Mouse (Mus musculus) CH12.LX (cell line): ENCODE measurements around the gene Hmx1. TPM values are rescaled to one million over a fixed set of nuclear protein-coding genes. Genes with fewer than 3 reads are reported as not detected.

Experiments used
- DNase-seq: peaks from one replicate; pipeline ENCODE4 v3.0.0-alpha.2; 2013; ENCODE audit errors: extremely low read depth
- H3K27ac ChIP-seq: 2 replicates; pipeline ENCODE4 v1.5.1; 2012; ENCODE audit warnings: low read depth, mild to moderate bottlenecking, control low read depth, moderate library complexity; ENCODE audit not compliant: insufficient read depth
- H3K27me3 ChIP-seq: replicated peaks from 2 replicates; pipeline ENCODE3; 2012; ENCODE audit warnings: inconsistent platforms
- H3K36me3 ChIP-seq, 2 experiments: replicated peaks in 1 of 2; 2 replicates each; pipeline versions ENCODE3 to v1.6.1; 2012; ENCODE audit warnings: inconsistent platforms in 1 of 2, low read length in 1 of 2, mild to moderate bottlenecking in 1 of 2, mixed read lengths in 1 of 2, moderate library complexity in 1 of 2; ENCODE audit not compliant: control insufficient read depth in 1 of 2, insufficient read depth in 1 of 2
- H3K4me1 ChIP-seq, 2 experiments: 2 replicates each; pipeline ENCODE4 v1.6.1; 2012; ENCODE audit warnings: inconsistent platforms in 1 of 2, moderate library complexity in 1 of 2; ENCODE audit not compliant: insufficient read depth in 2 of 2, control insufficient read depth in 1 of 2
- H3K4me2 ChIP-seq: 2 replicates; pipeline ENCODE4 v1.6.1; 2012; ENCODE audit warnings: low read depth, mild to moderate bottlenecking, control low read depth; ENCODE audit not compliant: poor library complexity, insufficient read depth, severe bottlenecking
- H3K4me3 ChIP-seq, 3 experiments: fragments of 150-350 bp in 1 of 3; sonication (generic) in 1 of 3; replicated peaks in 1 of 3; 2 replicates each; pipeline versions ENCODE3 to v1.5.1; 2011 to 2012; ENCODE audit warnings: low read depth in 2 of 3, low read length in 2 of 3, mild to moderate bottlenecking in 2 of 3, moderate library complexity in 2 of 3, control low read depth in 1 of 3, improper control_type of control experiment in 1 of 3, inconsistent platforms in 1 of 3, mixed read lengths in 1 of 3; ENCODE audit not compliant: poor library complexity in 1 of 3
- H3K79me2 ChIP-seq: replicated peaks from 2 replicates; pipeline ENCODE4 v1.6.1; 2012; ENCODE audit warnings: mild to moderate bottlenecking, moderate library complexity; ENCODE audit not compliant: control insufficient read depth, poor library complexity, insufficient read depth, severe bottlenecking; ENCODE audit errors: extremely low read depth
- H3K9ac ChIP-seq: 2 replicates; pipeline ENCODE4 v1.6.1; 2012; ENCODE audit warnings: low read depth, mild to moderate bottlenecking, control low read depth, moderate library complexity; ENCODE audit not compliant: insufficient read depth
- H3K9me3 ChIP-seq: replicated peaks from 2 replicates; pipeline ENCODE3; 2012; ENCODE audit warnings: low read length, inconsistent platforms, mixed read lengths
- CHD1 ChIP-seq: IDR thresholded peaks from 2 replicates; pipeline ENCODE4 v1.6.1; 2012; ENCODE audit warnings: low read depth, low read length, improper control_type of control experiment, inconsistent platforms
- E2F4 ChIP-seq: IDR thresholded peaks from 2 replicates; pipeline ENCODE4 v1.6.1; 2011; ENCODE audit warnings: low read depth, low read length, improper control_type of control experiment; ENCODE audit not compliant: insufficient replicate concordance
- EP300 ChIP-seq: IDR thresholded peaks from 2 replicates; pipeline ENCODE4 v1.6.1; 2011; ENCODE audit warnings: low read length, improper control_type of control experiment
- JUN ChIP-seq: IDR thresholded peaks from 2 replicates; pipeline ENCODE4 v1.6.1; 2011; ENCODE audit warnings: low read depth, mild to moderate bottlenecking, low read length, improper control_type of control experiment, moderate library complexity; ENCODE audit not compliant: insufficient read depth
- KAT2A ChIP-seq: IDR thresholded peaks from 2 replicates; pipeline ENCODE4 v1.6.1; 2012; ENCODE audit warnings: low read length, improper control_type of control experiment, inconsistent platforms; ENCODE audit not compliant: insufficient replicate concordance
- MAX ChIP-seq: IDR thresholded peaks from 2 replicates; pipeline ENCODE4 v1.6.1; 2011; ENCODE audit warnings: low read length, improper control_type of control experiment
- MAZ ChIP-seq: IDR thresholded peaks from 2 replicates; pipeline ENCODE4 v1.6.1; 2012; ENCODE audit warnings: low read depth, mild to moderate bottlenecking, inconsistent platforms, low read length, improper control_type of control experiment, moderate library complexity
- MEF2A ChIP-seq: IDR thresholded peaks from 2 replicates; pipeline ENCODE4 v1.6.1; 2014; ENCODE audit warnings: low read depth, mild to moderate bottlenecking, inconsistent platforms, low read length, improper control_type of control experiment, borderline replicate concordance
- MYC ChIP-seq: IDR thresholded peaks from 2 replicates; pipeline ENCODE4 v1.6.1; 2011; ENCODE audit warnings: low read depth, mild to moderate bottlenecking, improper control_type of control experiment, low read length
- NELFE ChIP-seq: IDR thresholded peaks from 2 replicates; pipeline ENCODE4 v1.6.1; 2011; ENCODE audit warnings: low read depth, low read length, improper control_type of control experiment
- PAX5 ChIP-seq: IDR thresholded peaks from 2 replicates; pipeline ENCODE4 v1.6.1; 2012; ENCODE audit warnings: low read length, inconsistent platforms, mixed read lengths
- POLR2A ChIP-seq: IDR thresholded peaks from 2 replicates; pipeline ENCODE4 v1.6.1; 2011; ENCODE audit warnings: low read depth, mild to moderate bottlenecking, improper control_type of control experiment, low read length
- RAD21 ChIP-seq: IDR thresholded peaks from 2 replicates; pipeline ENCODE4 v1.6.1; 2011; ENCODE audit warnings: low read depth, mild to moderate bottlenecking, low read length, improper control_type of control experiment, moderate library complexity
- RCOR1 ChIP-seq: conservative IDR thresholded peaks from 2 replicates; pipeline ENCODE4 v1.6.1; 2012; ENCODE audit warnings: low read depth, mild to moderate bottlenecking, inconsistent platforms, low read length, improper control_type of control experiment
- SIN3A ChIP-seq: IDR thresholded peaks from 2 replicates; pipeline ENCODE4 v1.6.1; 2012; ENCODE audit warnings: low read length, improper control_type of control experiment, inconsistent platforms
- TCF12 ChIP-seq: IDR thresholded peaks from 2 replicates; pipeline ENCODE4 v1.6.1; 2014; ENCODE audit warnings: low read depth, mild to moderate bottlenecking, inconsistent platforms, low read length, improper control_type of control experiment
- USF1 ChIP-seq: IDR thresholded peaks from 2 replicates; pipeline ENCODE4 v1.6.1; 2014; ENCODE audit warnings: low read depth, mild to moderate bottlenecking, inconsistent platforms, low read length, improper control_type of control experiment
- ZC3H11A ChIP-seq: IDR thresholded peaks from 2 replicates; pipeline ENCODE4 v1.6.1; 2012; ENCODE audit warnings: low read depth, mild to moderate bottlenecking, inconsistent platforms, low read length, improper control_type of control experiment
- ZNF384 ChIP-seq: IDR thresholded peaks from 2 replicates; pipeline ENCODE4 v1.6.1; 2012; ENCODE audit warnings: low read depth, low read length, improper control_type of control experiment, inconsistent platforms
- dilution Hi-C: fragments of 300-500 bp; cut with MboI; formaldehyde crosslinking; loops from 2 replicates; pipeline ENCODE4 v1.14.3; 2020; ENCODE audit warnings: low sequenced_read_pairs; ENCODE audit not compliant: extremely low pct_unique_long_range_greater_than_20kb, extremely low pct_ligation_motif_present
- in situ Hi-C: fragments of 300-500 bp; cut with MboI; formaldehyde crosslinking; loops from 3 replicates; pipeline ENCODE4 v1.14.3; 2019; ENCODE audit warnings: low sequenced_read_pairs, low pct_ligation_motif_present, low pct_unique_long_range_greater_than_20kb, mixed read lengths
- polyA plus RNA-seq: library from polyadenylated mRNA; unstranded; fragments of >175 nt; gene quantifications from 2 replicates; pipeline ENCODE4 v1.2.1, GENCODE M21; 2012; ENCODE audit warnings: low read depth; ENCODE audit not compliant: insufficient read length
- total RNA-seq, 2 experiments: library from RNA; depleted of rRNA; stranded (reverse); fragments of 300-350 nt in 1 of 2; fragments of >200 nt in 1 of 2; gene quantifications; 2 replicates each; pipeline ENCODE4 v1.2.3; 2012 to 2014

Gene Hmx1
- total and polyA plus RNA-seq, 3 experiments, result not detected

DNA sequence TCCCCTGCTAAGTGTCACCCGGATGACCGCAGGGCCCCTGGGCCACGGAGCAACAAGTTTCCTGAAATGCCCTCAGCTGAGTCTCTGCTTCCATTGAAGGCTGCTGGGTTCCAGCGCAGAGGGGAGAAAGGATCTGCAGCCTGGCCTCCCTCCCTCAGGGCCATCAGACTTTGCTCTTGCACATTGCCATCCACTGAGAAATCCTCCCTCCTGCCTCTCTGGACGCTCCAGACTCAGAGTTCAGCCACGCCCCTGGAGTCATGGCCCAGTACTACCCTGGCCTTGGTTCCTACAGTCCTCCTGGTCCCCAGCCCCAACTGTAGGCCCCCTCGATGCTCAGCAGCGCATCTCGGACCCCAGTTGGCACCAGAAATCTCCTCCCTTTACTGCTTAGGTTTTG is 52.5 kb downstream of the Hmx1 start:
- DNase-seq, result no peak
- peaks cover 42% of the 10 kb centered on the region for H3K27me3 ChIP-seq
- in situ Hi-C loops, result loop anchor here (10.0 kb wide), 1 partner anchor 63 kb away; no protein-coding TSS in a partner anchor
- H3K9me3 ChIP-seq, result peaks cover 14% of the 10 kb centered on the region
- no peak overlapping the region for H3K9ac ChIP-seq
- TF ChIP-seq RCOR1 (no peak), MYC (no peak), SIN3A (no peak), MAZ (no peak), CHD1 (no peak), JUN (no peak), MEF2A (no peak), TCF12 (no peak), POLR2A (no peak), KAT2A (no peak), ZNF384 (no peak)
- H3K4me1 ChIP-seq, result no peaks in the 10 kb centered on the region
- no peaks in the 10 kb centered on the region for H3K79me2 ChIP-seq
- H3K4me2 ChIP-seq, result no peak overlapping the region
- no peak overlapping the region for H3K4me3 ChIP-seq
- H3K27ac ChIP-seq, result no peak overlapping the region
- H3K36me3 ChIP-seq, result no peaks in the 10 kb centered on the region
- dilution Hi-C loops, result no loop called here

DNA sequence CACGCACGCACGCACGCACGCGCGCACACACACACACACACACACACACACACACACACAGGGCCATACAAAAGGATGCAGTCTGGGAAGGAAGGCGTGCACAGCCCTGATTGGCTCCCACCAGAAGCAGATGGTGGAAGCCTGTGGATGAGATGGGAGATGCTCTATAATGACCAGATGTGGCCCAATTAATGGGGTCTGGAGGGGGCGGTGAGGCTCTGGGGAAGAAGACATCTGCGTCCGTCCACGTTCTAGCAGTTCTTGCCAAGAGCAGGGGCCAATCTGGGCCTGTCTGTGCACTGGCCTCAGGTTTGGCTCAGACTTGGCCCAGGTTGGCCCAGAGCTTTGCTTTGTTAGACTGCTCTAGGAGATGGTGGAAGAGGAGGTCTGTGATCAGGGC is 55.8 kb downstream of the Hmx1 start:
- H3K36me3 ChIP-seq, result no peaks in the 10 kb centered on the region
- dilution Hi-C loops (no loop called here), in situ Hi-C loops (loop anchor here (10.0 kb wide), 1 partner anchor 60 kb away; no protein-coding TSS in a partner anchor)
- no peak for DNase-seq
- H3K4me2 ChIP-seq, result no peak overlapping the region
- no peak overlapping the region for H3K9ac ChIP-seq
- peaks cover 64% of the 10 kb centered on the region for H3K27me3 ChIP-seq
- TF ChIP-seq MAX (no peak), RAD21 (no peak), EP300 (no peak), ZC3H11A (no peak), USF1 (no peak), TCF12 (no peak), E2F4 (no peak), PAX5 (no peak), NELFE (no peak)
- H3K4me1 ChIP-seq, result no peaks in the 10 kb centered on the region
- H3K27ac ChIP-seq, result no peak overlapping the region
- H3K4me3 ChIP-seq, result no peak overlapping the region
- no peaks in the 10 kb centered on the region for H3K9me3 ChIP-seq
- no peaks in the 10 kb centered on the region for H3K79me2 ChIP-seq
